Mouse (Mus musculus): ENCODE data around the gene Ost4.

GRCm38 (mm10) chr5:30925217-30925616 is 17.6 kb upstream of the Ost4 start:
- TF ChIP-seq POLR2A (IDR thresholded peaks at IDR 0.05; ENCODE audit: low read depth, low read length): no peak
- TF ChIP-seq CTCF (conservative IDR thresholded peaks at IDR 0.05; ENCODE audit: insufficient read depth, insufficient read length, low read depth, low read length): no peak
